ENCODE assay signal across 13 mouse cellular contexts in the genomic region with DNA sequence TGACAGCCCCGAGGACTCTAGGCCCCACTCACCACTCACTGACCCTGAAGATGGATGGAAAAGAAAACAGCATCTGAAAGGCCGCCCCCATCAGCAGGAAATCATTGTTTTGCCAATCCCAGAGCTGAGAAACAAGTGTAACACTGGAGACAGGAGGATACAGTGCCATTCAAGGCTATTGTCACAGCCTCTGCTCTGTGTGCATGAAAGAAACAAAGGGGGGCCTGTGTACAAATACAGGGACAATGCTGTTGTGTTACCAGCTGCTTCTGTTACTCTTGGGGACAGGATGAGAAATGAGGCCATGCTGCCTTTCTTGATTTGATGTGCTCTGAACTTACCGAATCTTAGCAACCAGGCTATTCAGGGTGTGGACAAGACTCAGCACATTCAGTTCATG. TPM values are rescaled to one million over a fixed set of nuclear protein-coding genes. Genes with fewer than 3 reads are reported as not detected.
DNase-seq lines count a peak whose midpoint lies in the region; ATAC-seq and TF ChIP-seq lines count a peak whose summit lies in the region.
"Had no signal": no experiment of that assay in that cellular context is flagged by ENCODE, and none has a peak within 500 bp of the region (broad histone marks: within the 10 kb centered on the region; RNA-seq: fewer than 3 reads in every experiment).

A gene (minus strand): TSS at position 30 of the 400 bp plus-strand sequence.

- no peak for TF ChIP-seq POLR2A in embryonic fibroblast, embryonic 13.5 days (IDR thresholded peaks at IDR 0.05; ENCODE audit: low read depth, low read length)

- no peak for TF ChIP-seq CTCF in layer of hippocampus, adult 2 months (conservative IDR thresholded peaks at IDR 0.05)
- TF ChIP-seq CTCF in embryonic fibroblast, embryonic 13.5 days (IDR thresholded peaks at IDR 0.05; ENCODE audit: borderline replicate concordance, insufficient read depth, low read length), result no peak

- H3K27ac ChIP-seq in layer of hippocampus, adult 2 months, result peak within 1 kb of the TSS; percentile 85
- 0 out of 2 replicates have a peak within 1 kb of the TSS, but pooled peaks have one; percentile 16 for H3K27ac ChIP-seq in embryonic fibroblast, embryonic 13.5 days (ENCODE audit: insufficient read depth, low read length)
- H3K27ac ChIP-seq: hindbrain, embryonic 15.5 days; neural tube, embryonic 13.5 days had no signal

- peaks cover 10% of the 10 kb centered on the region for H3K4me1 ChIP-seq in embryonic fibroblast, embryonic 13.5 days (ENCODE audit: control insufficient read depth, insufficient read depth, low read length)

- ATAC-seq in neutrophil, adult 5-6 weeks (ENCODE audit: extremely low read depth, insufficient number of reproducible peaks, low FRiP score, poor library complexity, severe bottlenecking), result no peak
- ATAC-seq in megakaryocyte progenitor cell, adult 5-6 weeks (replicated peaks; ENCODE audit: poor library complexity), result no peak

- peak within 1 kb of the TSS; percentile 7; the same call in 1 of the 2 replicates for H3K4me3 ChIP-seq in layer of hippocampus, adult 2 months
- no peak within 1 kb of the TSS for H3K4me3 ChIP-seq in embryonic fibroblast, embryonic 13.5 days (ENCODE audit: insufficient read depth, low read length)
- H3K4me3 ChIP-seq: hindbrain, embryonic 15.5 days; neural tube, embryonic 13.5 days had no signal

- peak in 1 of 2 experiments; percentile 21 for DNase-seq in layer of hippocampus, adult 2 months (ENCODE audit: low spot score in 2 of 2)
- DNase-seq in layer of hippocampus, postnatal 10 days (ENCODE audit: low spot score in 2 of 2), result no peak
- DNase-seq in retina, postnatal 1 day, result peak; percentile 93
- no peak for DNase-seq in retina, embryonic 14.5 days (ENCODE audit: low spot score)
- no peak for DNase-seq in heart, adult 18-20 months
- DNase-seq: adrenal gland, postnatal 14 days; gastrocnemius, postnatal 36 days; liver had no signal

RNA-seq across cellular contexts. Expression of the gene that starts here (rescaled TPM):
- total RNA-seq in layer of hippocampus, adult 2 months (2021), result 1 to 10 TPM; 7.2 to 9.5 TPM
- total RNA-seq in layer of hippocampus, postnatal 10 days (2021), result 1 to 10 TPM; 2.9 to 5.5 TPM
- 3.9 and 4.5 TPM in 2 replicates for polyA plus RNA-seq in embryonic fibroblast, embryonic 13.5 days (2011; ENCODE audit: insufficient read length, low read depth, missing spikeins)
- total RNA-seq in neutrophil, adult 5-6 weeks (2017), result 64.6 and 70.7 TPM in 2 replicates
- total RNA-seq in megakaryocyte progenitor cell, adult 5-6 weeks (2015), result 0.27 and 0.35 TPM in 2 replicates
- total RNA-seq in megakaryocyte progenitor cell, adult 5-6 weeks (2017), result 0.17 TPM in 1 of 2 replicates, not detected in the other
- 1 to 10 TPM; 1.5 to 2.3 TPM for total RNA-seq in heart, adult 18-20 months (2021)
